Mouse (Mus musculus) midbrain, postnatal 0 days (tissue): Measurements from ENCODE around the gene Cpeb3. TPM values are rescaled to one million over a fixed set of nuclear protein-coding genes. Genes with fewer than 3 reads are reported as not detected.

Experiments
- ATAC-seq: fragments of 200-750 bp; cut with Nextera tagmentation; 2 replicates; pipeline ENCODE4 v1.8.0; 2017; ENCODE audit warnings: moderate number of reproducible peaks, mild to moderate bottlenecking, moderate TSS enrichment, moderate library complexity; ENCODE audit not compliant: low FRiP score
- DNase-seq: peaks from one replicate; pipeline ENCODE4 v3.0.0-alpha.2; 2015; ENCODE audit warnings: low spot score
- H3K27ac ChIP-seq: fragments of 300-500 bp; sonication (generic); 2 replicates; pipeline ENCODE4 v1.5.1; 2014; ENCODE audit warnings: low read depth, mild to moderate bottlenecking, low read length, mixed read lengths
- H3K27me3 ChIP-seq: fragments of 300-500 bp; sonication (generic); 2 replicates; pipeline ENCODE4 v1.6.1; 2014; ENCODE audit warnings: low read length, control low read depth, mixed read lengths; ENCODE audit not compliant: insufficient read depth
- H3K36me3 ChIP-seq: fragments of 300-500 bp; sonication (generic); 2 replicates; pipeline ENCODE4 v1.6.1; 2014; ENCODE audit warnings: low read length, control low read depth, mixed read lengths; ENCODE audit not compliant: insufficient read depth
- H3K4me1 ChIP-seq: fragments of 300-500 bp; sonication (generic); 2 replicates; pipeline ENCODE4 v1.6.1; 2014; ENCODE audit warnings: mild to moderate bottlenecking, control low read depth, antibody characterized with exemption, low read length, mixed read lengths; ENCODE audit not compliant: insufficient read depth
- H3K4me2 ChIP-seq: fragments of 300-500 bp; sonication (generic); 2 replicates; pipeline ENCODE4 v1.6.1; 2014; ENCODE audit warnings: low read depth, mild to moderate bottlenecking, low read length, mixed read lengths; ENCODE audit not compliant: poor library complexity, severe bottlenecking
- H3K4me3 ChIP-seq: fragments of 300-500 bp; sonication (generic); 2 replicates; pipeline ENCODE4 v1.5.1; 2014; ENCODE audit warnings: low read depth, mild to moderate bottlenecking, low read length, moderate library complexity
- H3K9ac ChIP-seq: fragments of 300-500 bp; sonication (generic); replicated peaks from 2 replicates; pipeline ENCODE4 v1.6.1; 2014; ENCODE audit warnings: mild to moderate bottlenecking, low read length, moderate library complexity, mixed read lengths; ENCODE audit not compliant: poor library complexity, severe bottlenecking
- H3K9me3 ChIP-seq: fragments of 300-500 bp; sonication (generic); 2 replicates; pipeline ENCODE4 v1.6.1; 2016; ENCODE audit warnings: low read length, control low read depth
- CTCF ChIP-seq: IDR thresholded peaks from 2 replicates; pipeline ENCODE4 v1.5.1; 2016; ENCODE audit warnings: antibody characterized with exemption, mild to moderate bottlenecking
- WGBS: fragments of 180-500 bp; shearing (Covaris S2); extraction: QIAGEN DNeasy Blood & Tissue Kit; methylation state at CpG from one replicate; pipeline ENCODE4 v1.1.7; 2014; 5-methylcytosine and 5-hydroxymethylcytosine counted together
- polyA plus RNA-seq: library from polyadenylated mRNA; unstranded; fragments of >200 nt; fragmentation: Nextera tagmentation; extraction: Ambion mirVana; gene quantifications from 2 replicates; pipeline ENCODE4 v1.2.1, GENCODE M21; 2015
- total RNA-seq: library from RNA; depleted of rRNA; stranded (reverse); fragments of >200 nt; gene quantifications from 2 replicates; pipeline ENCODE4 v1.2.3, GENCODE M21; 2014

The Cpeb3 gene
- total and polyA plus RNA-seq, 2 experiments from 2014 or later: 11.2 to 35.4 TPM

- Histone ChIP-seq H3K36me3 (no peaks in the 10 kb centered on the region), H3K4me3 (no peak overlapping the region), H3K4me1 (peaks cover 3% of the 10 kb centered on the region; the same call in 1 of the 2 replicates), H3K9ac (no peak overlapping the region), H3K4me2 (no peak overlapping the region), H3K27ac (no peak overlapping the region), H3K27me3 (no peaks in the 10 kb centered on the region), H3K9me3 (no peaks in the 10 kb centered on the region)
- no peak for DNase-seq
- TF ChIP-seq CTCF: no peak
- WGBS: 87% methylated on average over 4 of the region's 4 CpGs
- ATAC-seq: no peak
These were observed 112.6 kb downstream of the Cpeb3 start for GRCm38 (mm10) chr19:37095666-37096330.

DNA sequence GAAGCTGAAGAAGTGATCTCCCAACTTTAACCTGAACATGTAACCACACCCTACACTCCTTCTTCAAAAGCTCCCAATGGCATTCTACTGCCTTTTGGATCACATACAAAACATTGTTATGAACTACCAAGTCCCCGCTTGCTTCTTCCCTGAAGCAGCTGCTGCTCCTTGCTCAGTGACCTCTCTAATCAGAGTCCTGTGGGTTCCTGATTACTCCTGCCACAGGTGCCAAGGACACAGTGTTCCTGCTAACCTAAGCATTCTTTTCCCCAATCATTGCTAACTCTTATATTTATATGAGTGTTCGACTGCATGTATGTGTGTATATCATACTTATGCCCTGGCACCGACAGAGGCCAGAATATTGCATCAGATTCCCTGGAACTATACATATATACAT is 115.2 kb downstream of the Cpeb3 start:
- Histone ChIP-seq H3K4me2 (no peak overlapping the region), H3K27ac (no peak overlapping the region), H3K4me3 (no peak overlapping the region), H3K36me3 (no peaks in the 10 kb centered on the region), H3K9ac (no peak overlapping the region), H3K27me3 (no peaks in the 10 kb centered on the region), H3K4me1 (peaks cover 6% of the 10 kb centered on the region; the same call in 1 of the 2 replicates), H3K9me3 (no peaks in the 10 kb centered on the region)
- DNase-seq (no peak), ATAC-seq (no peak)
- WGBS: 99% methylated on average over 3 of the region's 3 CpGs
- no peak for TF ChIP-seq CTCF

DNA sequence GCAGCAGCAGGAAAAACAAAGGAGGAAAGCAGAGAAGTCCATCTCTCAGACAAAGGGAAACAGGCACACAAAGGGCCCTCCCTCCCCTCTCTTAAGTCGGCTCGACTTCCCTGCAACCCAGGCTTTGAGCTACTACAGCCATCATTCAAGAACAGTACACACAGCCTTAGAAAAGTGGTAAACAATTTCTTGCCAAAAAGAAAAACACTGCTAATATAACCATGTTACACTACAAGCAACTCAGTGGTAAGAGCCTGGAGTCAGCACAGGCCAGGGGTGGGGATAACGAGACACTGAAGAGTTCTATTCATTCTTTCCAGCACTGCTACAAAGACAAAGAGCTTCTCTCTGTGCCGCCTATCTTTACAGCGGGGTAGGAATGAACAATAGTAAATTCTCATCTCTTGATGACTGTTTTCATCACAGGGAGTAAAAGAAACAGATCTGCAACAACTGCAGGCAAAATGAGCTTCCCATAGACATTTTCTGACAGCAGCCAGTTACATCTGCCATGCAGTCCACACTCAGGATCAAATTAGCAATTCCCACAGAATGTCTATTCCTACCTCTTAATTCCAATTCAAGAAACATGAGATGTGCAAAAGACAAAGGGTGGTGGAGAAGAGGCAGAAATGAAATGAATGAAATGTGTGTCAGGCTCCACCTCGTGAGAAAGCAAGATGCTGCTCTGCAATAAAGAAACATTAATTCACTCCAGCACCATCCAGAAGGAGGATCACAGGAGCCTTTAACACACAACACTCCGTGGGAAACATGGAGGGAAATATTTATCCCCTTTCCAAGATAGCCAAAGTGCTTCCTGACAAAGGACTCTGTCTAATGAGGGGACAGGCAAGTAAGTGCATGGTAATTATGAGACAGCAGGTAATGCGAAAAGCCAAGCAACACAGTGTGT is 118.0 kb downstream of the Cpeb3 start:
- no peak overlapping the region for H3K4me2 ChIP-seq
- DNase-seq: peak; percentile 17
- no peak; the same call in 1 of the 2 replicates for TF ChIP-seq CTCF
- H3K4me1 ChIP-seq: peaks cover 6% of the 10 kb centered on the region; the same call in 1 of the 2 replicates
- H3K36me3 ChIP-seq: 0 out of 2 replicates have a peak, but pooled peaks cover 4% of the 10 kb centered on the region
- H3K27me3 ChIP-seq: no peaks in the 10 kb centered on the region
- H3K4me3 ChIP-seq: no peak overlapping the region
- peak overlapping the region; percentile 59 for H3K27ac ChIP-seq
- ATAC-seq: 0 out of 2 replicates have a peak, but pooled peaks have one; percentile 65
- no peak overlapping the region; the same call in 1 of the 2 replicates for H3K9ac ChIP-seq
- WGBS: 15% methylated on average over 8 of the region's 8 CpGs
- no peaks in the 10 kb centered on the region for H3K9me3 ChIP-seq

GRCm38 (mm10) chr19:37088043-37088748 is 120.2 kb downstream of the Cpeb3 start:
- H3K36me3 ChIP-seq: 0 out of 2 replicates have a peak, but pooled peaks cover 4% of the 10 kb centered on the region
- H3K9ac ChIP-seq: no peak overlapping the region
- no peaks in the 10 kb centered on the region for H3K27me3 ChIP-seq
- H3K9me3 ChIP-seq: no peaks in the 10 kb centered on the region
- no peak overlapping the region for H3K4me2 ChIP-seq
- peaks cover 6% of the 10 kb centered on the region; the same call in 1 of the 2 replicates for H3K4me1 ChIP-seq
- H3K27ac ChIP-seq: no peak overlapping the region
- no peak overlapping the region for H3K4me3 ChIP-seq
- DNase-seq (no peak), ATAC-seq (no peak)
- TF ChIP-seq CTCF: no peak
- 91% methylated on average over 8 of the region's 8 CpGs for WGBS

- no peak overlapping the region for H3K27ac ChIP-seq
- no peaks in the 10 kb centered on the region for H3K4me1 ChIP-seq
- no peak for TF ChIP-seq CTCF
- H3K9me3 ChIP-seq: no peaks in the 10 kb centered on the region
- no peak overlapping the region for H3K4me2 ChIP-seq
- no peak for ATAC-seq
- H3K9ac ChIP-seq: no peak overlapping the region
- H3K4me3 ChIP-seq: no peak overlapping the region
- DNase-seq: no peak
- H3K36me3 ChIP-seq: 0 out of 2 replicates have a peak, but pooled peaks cover 4% of the 10 kb centered on the region
- WGBS: 52% methylated on average over 3 of the region's 3 CpGs
- H3K27me3 ChIP-seq: no peaks in the 10 kb centered on the region
These were observed 123.9 kb downstream of the Cpeb3 start for GRCm38 (mm10) chr19:37084546-37084945.
